In genomic region chr5:132073677-132074359, GRCm38 (mm10) we compare ENCODE assay signal across 8 mouse cellular contexts.
A peak's percentile ranks its signal among the peaks of the same experiment; 100 is the strongest.
DNase-seq lines count a peak whose midpoint lies in the region; ATAC-seq and TF ChIP-seq lines count a peak whose summit lies in the region.

No protein-coding gene starts in this region.

- no peak for TF ChIP-seq EP300 in heart, adult 2 months (IDR thresholded peaks at IDR 0.05; ENCODE audit: insufficient read depth, low read depth, low read length)

- H3K79me2 ChIP-seq in heart, adult 2 months (replicated peaks; ENCODE audit: control insufficient read depth, insufficient read depth, low read length): no peaks in the 10 kb centered on the region

- peak overlapping the region; percentile 42 for H3K4me2 ChIP-seq in forebrain, embryonic 12.5 days

- 55% methylated on average over 10 of the region's 10 CpGs for WGBS in heart, adult 2 months
- WGBS in forebrain, embryonic 12.5 days: 37% methylated on average over 10 of the region's 10 CpGs

- H3K4me3 ChIP-seq in heart, adult 2 months: no peak overlapping the region
- H3K4me3 ChIP-seq in forebrain, embryonic 12.5 days (replicated peaks): no peak overlapping the region

- H3K36me3 ChIP-seq in heart, adult 2 months (ENCODE audit: control insufficient read depth, insufficient read depth, low read length): no peaks in the 10 kb centered on the region; the same call in 1 of the 2 replicates
- H3K36me3 ChIP-seq in forebrain, embryonic 12.5 days (replicated peaks): no peaks in the 10 kb centered on the region

- TF ChIP-seq POLR2A in heart, adult 2 months (IDR thresholded peaks at IDR 0.05; ENCODE audit: insufficient read depth, low read depth, low read length): no peak

- H3K27ac ChIP-seq in heart, adult 2 months: no peak overlapping the region
- peak overlapping the region; percentile 81 for H3K27ac ChIP-seq in forebrain, embryonic 12.5 days

- H3K4me1 ChIP-seq in heart, adult 2 months (ENCODE audit: control insufficient read depth, insufficient read depth, low read length): no peaks in the 10 kb centered on the region
- peaks cover 45% of the 10 kb centered on the region for H3K4me1 ChIP-seq in forebrain, embryonic 12.5 days

- no peaks in the 10 kb centered on the region for H3K27me3 ChIP-seq in heart, adult 2 months (ENCODE audit: control insufficient read depth, insufficient read depth, low read length)
- no peaks in the 10 kb centered on the region for H3K27me3 ChIP-seq in forebrain, embryonic 12.5 days

- peak; percentile 21 for DNase-seq in heart, postnatal 4 days
- no peak for DNase-seq in heart, adult 2 months
- peak; percentile 40 for DNase-seq in cerebellum, adult 8-10 months
- DNase-seq in mesoderm, embryonic 11.5 days (ENCODE audit: low read depth, low spot score): peak; percentile 57
- DNase-seq in liver: no peak
- no peak for DNase-seq in spleen, postnatal 36 days (ENCODE audit: low spot score in 2 of 2)
- no peak for DNase-seq in left cerebral cortex, postnatal 25 days (ENCODE audit: low spot score in 2 of 2)

- no peak overlapping the region for H3K9ac ChIP-seq in heart, adult 2 months (ENCODE audit: low read depth, low read length)
- no peak overlapping the region for H3K9ac ChIP-seq in forebrain, embryonic 12.5 days

- TF ChIP-seq CTCF in heart, adult 2 months (IDR thresholded peaks at IDR 0.05): no peak

- no peaks in the 10 kb centered on the region for H3K9me3 ChIP-seq in forebrain, embryonic 12.5 days

- intact Hi-C loops in heart, adult 2 months (cut with DNase I): no loop called here
- intact Hi-C loops in left cerebral cortex, postnatal 25 days (cut with DNase I): no loop called here

- peak; percentile 31; the same call in 1 of the 2 replicates for ATAC-seq in forebrain, embryonic 12.5 days (ENCODE audit: low FRiP score)

Comparison
In these comparisons a context has a peak if more than half of its experiments do, and no peak if none do; other contexts are left out.
1. DNase-seq: peak in heart, postnatal 4 days (single experiment), cerebellum, adult 8-10 months (single experiment) and mesoderm, embryonic 11.5 days (single experiment); none in heart, adult 2 months (0 of 2), liver (single experiment), spleen, postnatal 36 days (0 of 2) and left cerebral cortex, postnatal 25 days (0 of 2).